Mouse (Mus musculus): ENCODE data around the gene 4930452B06Rik. TPM values are rescaled to one million over a fixed set of nuclear protein-coding genes. Genes with fewer than 3 reads are reported as not detected.

Gene 4930452B06Rik
- polyA plus RNA-seq, 1 experiment from 2014 or later, result 12.7 TPM

DNA sequence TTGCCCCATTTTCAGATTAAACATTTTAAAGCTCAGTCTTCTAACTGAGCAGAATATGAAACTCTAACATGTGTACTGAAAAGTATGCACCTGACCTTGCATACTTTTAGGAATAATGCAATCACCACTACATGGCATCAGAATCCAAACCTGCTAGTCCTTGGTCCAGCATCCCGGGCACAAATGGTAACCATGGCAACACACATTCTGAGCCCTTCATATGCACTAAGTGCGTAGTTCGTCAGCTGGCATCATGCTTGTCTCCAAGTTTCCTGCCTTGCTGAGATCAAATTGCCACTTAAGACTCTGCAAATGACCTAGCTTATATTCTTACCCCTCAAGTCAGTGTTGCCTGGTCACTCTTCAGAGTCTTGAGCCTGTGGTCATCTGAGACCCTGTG is 243.2 kb downstream of the 4930452B06Rik start:
- ATAC-seq (ENCODE audit: low FRiP score) (no peak), DNase-seq (ENCODE audit: low spot score, missing footprints) (no peak)
- Histone ChIP-seq H3K27me3 (ENCODE audit: control insufficient read depth, insufficient read depth, low read length) (no peaks in the 10 kb centered on the region), H3K4me3 (ENCODE audit: low read depth, low read length) (no peak overlapping the region), H3K9ac (ENCODE audit: low read length) (no peak overlapping the region), H3K4me2 (no peak overlapping the region), H3K4me1 (ENCODE audit: control insufficient read depth, insufficient read depth, low read length) (peaks cover 9% of the 10 kb centered on the region), H3K9me3 (ENCODE audit: control insufficient read depth, low read length) (no peaks in the 10 kb centered on the region), H3K27ac (ENCODE audit: low read depth, low read length) (no peak overlapping the region), H3K36me3 (ENCODE audit: control insufficient read depth, insufficient read depth, low read length) (no peaks in the 10 kb centered on the region)
- WGBS, result 71% methylated on average over 3 of the region's 3 CpGs

DNA sequence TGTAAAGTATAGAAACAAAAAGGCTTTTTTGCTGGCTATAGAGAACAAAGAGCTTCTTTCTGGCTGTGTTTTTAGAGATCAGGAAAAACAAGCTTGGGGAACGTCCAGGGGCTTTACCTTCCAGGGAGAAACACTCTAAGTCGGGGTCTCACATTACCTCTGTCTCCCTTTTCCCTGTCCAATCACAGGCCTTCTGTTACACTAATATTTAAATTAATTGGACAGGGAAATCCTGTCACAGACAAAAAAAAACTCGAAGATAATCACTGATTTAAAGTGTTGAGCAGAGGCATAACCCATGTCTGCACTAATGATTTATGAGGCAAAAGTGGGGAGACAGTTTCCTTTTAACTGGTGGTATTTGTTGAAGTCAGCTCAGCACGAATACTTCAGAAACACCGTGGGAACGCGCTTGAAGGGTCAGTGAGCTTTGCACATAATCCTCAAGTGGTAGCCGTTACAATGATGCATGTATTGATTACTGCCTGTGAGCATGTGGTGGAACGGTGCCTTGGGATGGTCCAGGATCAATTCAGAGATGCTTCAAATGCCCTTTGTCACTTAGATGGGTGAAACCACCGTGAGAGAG is 244.7 kb downstream of the 4930452B06Rik start:
- Histone ChIP-seq H3K4me3 (ENCODE audit: low read depth, low read length) (no peak overlapping the region), H3K36me3 (ENCODE audit: control insufficient read depth, insufficient read depth, low read length) (no peaks in the 10 kb centered on the region), H3K4me1 (ENCODE audit: control insufficient read depth, insufficient read depth, low read length) (peaks cover 9% of the 10 kb centered on the region), H3K9ac (ENCODE audit: low read length) (no peak overlapping the region), H3K4me2 (no peak overlapping the region), H3K27ac (ENCODE audit: low read depth, low read length) (no peak overlapping the region), H3K27me3 (ENCODE audit: control insufficient read depth, insufficient read depth, low read length) (no peaks in the 10 kb centered on the region), H3K9me3 (ENCODE audit: control insufficient read depth, low read length) (no peaks in the 10 kb centered on the region)
- ATAC-seq (ENCODE audit: low FRiP score), result peak; percentile 48; the same call in 1 of the 2 replicates
- no peak for DNase-seq (ENCODE audit: low spot score, missing footprints)
- 27% methylated on average over 10 of the region's 10 CpGs for WGBS

DNA sequence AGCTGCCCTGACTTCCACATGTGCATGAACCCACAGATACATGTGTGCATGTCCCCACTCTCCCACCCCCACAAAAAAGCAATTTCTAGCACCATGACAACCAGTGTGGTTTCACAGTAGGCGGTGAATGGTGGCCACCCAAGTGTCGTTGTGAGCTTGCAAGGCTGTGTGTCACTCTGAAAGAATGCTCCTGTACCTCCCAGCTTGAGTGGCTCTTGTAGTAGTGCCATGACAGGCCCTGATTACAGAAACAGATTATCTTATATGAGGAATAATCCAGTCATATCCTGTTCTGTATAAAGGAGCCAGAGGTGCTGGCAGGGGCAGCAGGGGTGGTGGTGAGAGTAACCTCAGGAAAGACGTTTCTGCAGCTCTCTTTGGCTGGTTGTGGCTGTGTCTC is 247.4 kb downstream of the 4930452B06Rik start:
- Histone ChIP-seq H3K27me3 (ENCODE audit: control insufficient read depth, insufficient read depth, low read length) (no peaks in the 10 kb centered on the region), H3K4me3 (ENCODE audit: low read depth, low read length) (no peak overlapping the region), H3K36me3 (ENCODE audit: control insufficient read depth, insufficient read depth, low read length) (no peaks in the 10 kb centered on the region), H3K4me1 (ENCODE audit: control insufficient read depth, insufficient read depth, low read length) (peaks cover 9% of the 10 kb centered on the region), H3K4me2 (no peak overlapping the region), H3K9ac (ENCODE audit: low read length) (no peak overlapping the region), H3K9me3 (ENCODE audit: control insufficient read depth, low read length) (no peaks in the 10 kb centered on the region), H3K27ac (ENCODE audit: low read depth, low read length) (no peak overlapping the region)
- no peak for ATAC-seq (ENCODE audit: low FRiP score)
- DNase-seq (ENCODE audit: low spot score, missing footprints), result no peak
- 70% methylated on average over 3 of the region's 3 CpGs for WGBS

DNA sequence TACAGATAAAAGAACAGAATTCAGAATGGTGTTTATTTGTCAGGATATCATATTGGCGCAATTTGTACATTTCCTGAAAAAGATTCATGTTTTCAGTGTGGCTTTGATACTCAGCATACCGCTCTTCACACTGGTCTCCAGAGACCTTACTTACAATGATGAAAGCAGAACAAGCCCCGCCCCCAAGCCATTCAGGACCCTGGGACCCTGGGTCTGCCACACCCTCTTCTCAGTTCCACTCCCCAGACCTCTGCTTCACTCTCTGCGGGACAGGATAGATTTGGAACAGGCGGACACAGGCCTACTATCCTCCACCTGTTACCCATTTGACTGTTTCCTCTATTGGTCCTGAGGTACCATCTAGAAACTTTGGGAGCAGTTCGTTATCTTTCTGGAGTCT is 260.1 kb downstream of the 4930452B06Rik start:
- no peak overlapping the region for H3K4me2 ChIP-seq
- no peak overlapping the region for H3K4me3 ChIP-seq (ENCODE audit: low read depth, low read length)
- H3K36me3 ChIP-seq (ENCODE audit: control insufficient read depth, insufficient read depth, low read length), result no peaks in the 10 kb centered on the region
- no peak for DNase-seq (ENCODE audit: low spot score, missing footprints)
- no peak overlapping the region for H3K27ac ChIP-seq (ENCODE audit: low read depth, low read length)
- WGBS, result 79% methylated on average over 6 of the region's 6 CpGs
- no peak for ATAC-seq (ENCODE audit: low FRiP score)
- no peaks in the 10 kb centered on the region for H3K27me3 ChIP-seq (ENCODE audit: control insufficient read depth, insufficient read depth, low read length)
- no peak overlapping the region for H3K9ac ChIP-seq (ENCODE audit: low read length)
- no peaks in the 10 kb centered on the region for H3K9me3 ChIP-seq (ENCODE audit: control insufficient read depth, low read length)
- H3K4me1 ChIP-seq (ENCODE audit: control insufficient read depth, insufficient read depth, low read length), result no peaks in the 10 kb centered on the region

DNA sequence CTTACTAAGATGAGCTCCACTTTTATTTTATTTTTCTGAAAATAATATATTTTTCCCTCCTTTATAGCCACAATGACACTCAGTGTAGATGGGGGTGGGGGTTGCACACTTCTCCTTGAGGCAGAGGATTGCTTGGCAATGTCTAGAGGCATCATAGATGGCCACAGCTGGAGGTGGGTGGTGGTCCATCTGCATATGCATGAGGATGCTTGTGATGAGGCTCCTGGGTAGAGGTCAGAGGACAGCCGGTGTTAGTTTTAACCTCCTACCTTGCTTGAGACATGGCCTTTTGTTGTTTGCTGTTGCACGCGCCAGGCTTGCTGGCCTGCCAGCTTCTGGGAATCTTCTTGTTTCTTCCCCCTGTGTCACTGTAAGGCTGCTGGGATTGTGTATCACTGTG is 262.7 kb downstream of the 4930452B06Rik start:
- no peaks in the 10 kb centered on the region for H3K9me3 ChIP-seq (ENCODE audit: control insufficient read depth, low read length)
- no peaks in the 10 kb centered on the region for H3K4me1 ChIP-seq (ENCODE audit: control insufficient read depth, insufficient read depth, low read length)
- no peaks in the 10 kb centered on the region for H3K36me3 ChIP-seq (ENCODE audit: control insufficient read depth, insufficient read depth, low read length)
- H3K27ac ChIP-seq (ENCODE audit: low read depth, low read length), result no peak overlapping the region
- no peak overlapping the region for H3K9ac ChIP-seq (ENCODE audit: low read length)
- no peak overlapping the region for H3K4me3 ChIP-seq (ENCODE audit: low read depth, low read length)
- ATAC-seq (ENCODE audit: low FRiP score), result no peak
- H3K4me2 ChIP-seq, result no peak overlapping the region
- WGBS, result 73% methylated on average over 3 of the region's 3 CpGs
- no peak for DNase-seq (ENCODE audit: low spot score, missing footprints)
- H3K27me3 ChIP-seq (ENCODE audit: control insufficient read depth, insufficient read depth, low read length), result no peaks in the 10 kb centered on the region

DNA sequence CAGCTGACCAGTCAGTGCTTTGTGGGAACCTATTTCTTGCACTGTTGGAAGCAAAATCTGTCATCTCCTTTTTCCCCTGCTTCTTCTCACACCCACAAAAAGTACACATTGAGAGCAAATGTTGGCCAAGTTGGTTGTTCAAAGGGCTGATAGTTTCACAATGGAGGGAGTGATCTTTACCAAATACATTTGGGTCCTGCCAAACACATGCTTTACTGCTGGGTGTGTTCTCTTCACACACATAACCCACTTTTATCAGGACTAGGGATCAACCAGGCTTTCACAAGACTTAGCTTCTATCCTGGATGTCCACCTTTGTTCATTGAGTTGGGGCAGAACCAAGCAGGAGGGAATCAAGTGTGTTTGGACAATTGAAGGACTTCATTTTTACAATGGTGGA is 267.5 kb downstream of the 4930452B06Rik start:
- H3K9me3 ChIP-seq (ENCODE audit: control insufficient read depth, low read length), result no peaks in the 10 kb centered on the region; the same call in 1 of the 2 replicates
- H3K4me2 ChIP-seq, result no peak overlapping the region
- no peak for ATAC-seq (ENCODE audit: low FRiP score)
- H3K27ac ChIP-seq (ENCODE audit: low read depth, low read length), result no peak overlapping the region
- no peaks in the 10 kb centered on the region for H3K36me3 ChIP-seq (ENCODE audit: control insufficient read depth, insufficient read depth, low read length)
- DNase-seq (ENCODE audit: low spot score, missing footprints), result no peak
- no peak overlapping the region for H3K4me3 ChIP-seq (ENCODE audit: low read depth, low read length)
- no peaks in the 10 kb centered on the region for H3K4me1 ChIP-seq (ENCODE audit: control insufficient read depth, insufficient read depth, low read length)
- H3K9ac ChIP-seq (ENCODE audit: low read length), result no peak overlapping the region
- no peaks in the 10 kb centered on the region for H3K27me3 ChIP-seq (ENCODE audit: control insufficient read depth, insufficient read depth, low read length)

DNA sequence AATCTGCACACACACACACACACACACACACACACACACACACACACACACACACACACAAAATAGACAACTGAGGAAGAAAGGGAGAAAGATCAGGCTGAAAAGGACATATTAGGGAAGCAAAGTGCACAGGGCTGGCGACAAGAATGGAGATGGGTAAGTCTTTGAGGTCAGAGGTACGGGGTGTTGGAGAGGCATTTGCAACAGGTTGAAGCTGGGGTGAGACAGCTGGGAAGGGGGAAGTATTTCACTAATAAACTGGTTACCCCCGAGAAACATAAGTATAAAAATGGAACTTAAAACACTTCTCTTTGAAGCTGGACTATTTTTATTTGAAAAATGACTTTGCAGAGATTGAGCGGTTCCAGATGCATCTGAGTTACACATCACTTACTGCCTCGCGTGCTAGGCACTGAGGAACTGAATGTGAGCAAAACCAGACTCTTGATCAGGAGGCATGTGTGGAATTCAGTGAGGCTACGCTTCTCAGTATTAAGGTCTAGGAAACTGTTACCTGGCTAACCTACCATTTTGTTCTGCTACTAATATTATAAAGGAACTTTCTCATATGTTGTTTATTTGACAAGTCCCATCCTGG is 270.3 kb downstream of the 4930452B06Rik start:
- H3K9ac ChIP-seq (ENCODE audit: low read length), result no peak overlapping the region
- ATAC-seq (ENCODE audit: low FRiP score), result no peak
- no peaks in the 10 kb centered on the region for H3K4me1 ChIP-seq (ENCODE audit: control insufficient read depth, insufficient read depth, low read length)
- H3K4me2 ChIP-seq, result no peak overlapping the region
- 88% methylated on average over 7 of the region's 7 CpGs for WGBS
- H3K27me3 ChIP-seq (ENCODE audit: control insufficient read depth, insufficient read depth, low read length), result no peaks in the 10 kb centered on the region
- no peak overlapping the region for H3K27ac ChIP-seq (ENCODE audit: low read depth, low read length)
- H3K36me3 ChIP-seq (ENCODE audit: control insufficient read depth, insufficient read depth, low read length), result no peaks in the 10 kb centered on the region
- DNase-seq (ENCODE audit: low spot score, missing footprints), result no peak
- no peak overlapping the region for H3K4me3 ChIP-seq (ENCODE audit: low read depth, low read length)
- H3K9me3 ChIP-seq (ENCODE audit: control insufficient read depth, low read length), result no peaks in the 10 kb centered on the region; the same call in 1 of the 2 replicates

DNA sequence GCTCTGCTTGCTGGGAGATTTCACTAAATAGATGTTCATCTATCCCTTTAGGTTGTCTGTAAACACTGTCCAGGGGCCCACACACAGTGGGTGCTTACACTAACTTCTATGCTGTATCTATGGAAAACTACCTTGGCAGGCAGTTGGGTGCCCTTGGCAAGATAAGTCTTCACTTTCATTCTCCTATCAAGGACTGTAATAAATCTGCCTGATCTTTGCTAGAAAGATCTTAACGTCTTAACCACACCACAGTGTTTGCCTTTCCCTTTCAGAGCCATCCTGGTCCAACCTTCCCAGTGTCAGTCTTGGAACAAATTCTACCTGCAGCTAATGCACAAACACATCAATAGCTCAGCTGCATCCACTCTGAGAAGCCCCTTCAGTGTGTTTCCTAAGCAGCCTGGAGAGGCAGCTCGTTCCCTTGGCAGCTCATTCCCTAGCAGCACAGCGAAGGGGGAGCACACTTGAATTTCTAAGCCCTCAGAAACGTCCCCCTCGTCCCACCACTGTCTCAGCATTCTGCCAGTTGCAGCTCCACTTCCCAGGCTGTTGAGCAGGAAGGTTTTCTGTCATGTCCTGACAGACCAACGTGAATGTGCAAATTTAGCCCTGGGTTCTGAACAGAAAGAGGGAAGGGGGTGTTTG is 273.7 kb downstream of the 4930452B06Rik start:
- no peaks in the 10 kb centered on the region for H3K36me3 ChIP-seq (ENCODE audit: control insufficient read depth, insufficient read depth, low read length)
- H3K4me2 ChIP-seq, result no peak overlapping the region
- no peak for ATAC-seq (ENCODE audit: low FRiP score)
- no peaks in the 10 kb centered on the region; the same call in 1 of the 2 replicates for H3K9me3 ChIP-seq (ENCODE audit: control insufficient read depth, low read length)
- H3K9ac ChIP-seq (ENCODE audit: low read length), result no peak overlapping the region
- H3K27ac ChIP-seq (ENCODE audit: low read depth, low read length), result no peak overlapping the region
- no peaks in the 10 kb centered on the region for H3K4me1 ChIP-seq (ENCODE audit: control insufficient read depth, insufficient read depth, low read length)
- no peak for DNase-seq (ENCODE audit: low spot score, missing footprints)
- no peaks in the 10 kb centered on the region for H3K27me3 ChIP-seq (ENCODE audit: control insufficient read depth, insufficient read depth, low read length)
- 61% methylated on average over 6 of the region's 6 CpGs for WGBS
- no peak overlapping the region for H3K4me3 ChIP-seq (ENCODE audit: low read depth, low read length)
